Mouse (Mus musculus) spleen, adult 2 months (tissue): ENCODE data around the gene Jsrp1. TPM values are rescaled to one million over a fixed set of nuclear protein-coding genes. Genes with fewer than 3 reads are reported as not detected.

Experiments
- DNase-seq, 2 experiments: peaks; one replicate each; pipeline versions ENCODE4 v3.0.0 to v3.0.0-alpha.2; 2012 to 2021; ENCODE audit warnings: low spot score in 2 of 2, low read depth in 1 of 2
- H3K27ac ChIP-seq: fragments of 200-500 bp; 2 replicates; pipeline ENCODE4 v1.5.1; 2012; ENCODE audit warnings: low read length, inconsistent platforms; ENCODE audit not compliant: insufficient read depth
- H3K27me3 ChIP-seq: fragments of 200-500 bp; 2 replicates; pipeline ENCODE4 v1.6.1; 2012; ENCODE audit warnings: mild to moderate bottlenecking, moderate library complexity, low read length, inconsistent platforms; ENCODE audit not compliant: control insufficient read depth, insufficient read depth
- H3K36me3 ChIP-seq: fragments of 200-500 bp; 2 replicates; pipeline ENCODE4 v1.6.1; 2012; ENCODE audit warnings: mild to moderate bottlenecking, low read length, inconsistent platforms; ENCODE audit not compliant: control insufficient read depth, insufficient read depth
- H3K4me1 ChIP-seq: fragments of 200-500 bp; 2 replicates; pipeline ENCODE4 v1.6.1; 2011; ENCODE audit warnings: inconsistent platforms; ENCODE audit not compliant: control insufficient read depth, insufficient read depth, insufficient read length
- H3K4me3 ChIP-seq: fragments of 200-500 bp; 2 replicates; pipeline ENCODE4 v1.5.1; 2011; ENCODE audit warnings: mild to moderate bottlenecking, inconsistent platforms; ENCODE audit not compliant: insufficient read depth, insufficient read length; ENCODE audit errors: extremely low read depth
- CTCF ChIP-seq: fragments of 200-500 bp; IDR thresholded peaks from 2 replicates; pipeline ENCODE4 v1.5.1; 2011; ENCODE audit warnings: mild to moderate bottlenecking, inconsistent platforms; ENCODE audit not compliant: insufficient read depth, insufficient read length, insufficient replicate concordance; ENCODE audit errors: extremely low read depth
- POLR2A ChIP-seq: fragments of 200-500 bp; IDR thresholded peaks from 2 replicates; pipeline ENCODE4 v1.6.1; 2011; ENCODE audit warnings: low read depth, low read length, inconsistent platforms
- WGBS: fragments of 180-500 bp; shearing (Covaris S2); methylation state at CpG from one replicate; pipeline ENCODE4 v1.1.7; 2018; 5-methylcytosine and 5-hydroxymethylcytosine counted together
- polyA plus RNA-seq: library from polyadenylated mRNA; depleted of rRNA; stranded (reverse); fragments of >200 nt; gene quantifications from 2 replicates; pipeline ENCODE4 v1.2.3, GENCODE M21; 2012

The Jsrp1 gene
- polyA plus RNA-seq, 1 experiment, result not detected

- WGBS, result under 1% methylated on average over 74 of the region's 82 CpGs
- Histone ChIP-seq H3K27ac (peak within 1 kb of the TSS; percentile 91), H3K4me3 (peak within 1 kb of the TSS; percentile 91), H3K4me1 (peaks cover 14% of the 10 kb centered on the region; the same call in 1 of the 2 replicates), H3K36me3 (peaks cover 15% of the 10 kb centered on the region), H3K27me3 (no peaks in the 10 kb centered on the region)
- TF ChIP-seq CTCF, result no peak
- peak; percentile 71 for TF ChIP-seq POLR2A
- peak; percentile 98 to 100 for DNase-seq
These were observed 13.1 kb upstream of the Jsrp1 start, which contains the start of gene Oaz1 for GRCm38 (mm10) chr10:80826151-80827062. Gene Oaz1, plus strand, starts transcription at chr10:80826656.

- Histone ChIP-seq H3K4me3 (no peak overlapping the region), H3K4me1 (peaks cover 14% of the 10 kb centered on the region; the same call in 1 of the 2 replicates), H3K27me3 (no peaks in the 10 kb centered on the region), H3K27ac (peak overlapping the region; percentile 86), H3K36me3 (peaks cover 11% of the 10 kb centered on the region)
- DNase-seq, result no peak
- WGBS, result 35% methylated on average over 2 of the region's 2 CpGs
- TF ChIP-seq POLR2A (no peak), CTCF (no peak)
These were observed 11.5 kb upstream of the Jsrp1 start for GRCm38 (mm10) chr10:80824827-80825226.

- Histone ChIP-seq H3K36me3 (0 out of 2 replicates have a peak, but pooled peaks cover 3% of the 10 kb centered on the region), H3K27me3 (no peaks in the 10 kb centered on the region), H3K27ac (peak overlapping the region; percentile 86), H3K4me1 (peaks cover 14% of the 10 kb centered on the region; the same call in 1 of the 2 replicates), H3K4me3 (peak overlapping the region; percentile 21; the same call in 1 of the 2 replicates)
- no peak for DNase-seq
- 11% methylated on average over 8 of the region's 8 CpGs for WGBS
- no peak for TF ChIP-seq CTCF
- TF ChIP-seq POLR2A, result no peak
These were observed 10.7 kb upstream of the Jsrp1 start for GRCm38 (mm10) chr10:80823847-80824643.

GRCm38 (mm10) chr10:80823316-80823715, 10.0 kb upstream of the Jsrp1 start:
- H3K27me3 ChIP-seq, result no peaks in the 10 kb centered on the region
- 83% methylated on average over 1 of the region's 1 CpGs for WGBS
- H3K4me3 ChIP-seq, result no peak overlapping the region
- DNase-seq, result no peak
- H3K27ac ChIP-seq, result no peak overlapping the region
- TF ChIP-seq CTCF (no peak), POLR2A (no peak)
- H3K4me1 ChIP-seq, result peaks cover 14% of the 10 kb centered on the region; the same call in 1 of the 2 replicates
- H3K36me3 ChIP-seq, result no peaks in the 10 kb centered on the region

GRCm38 (mm10) chr10:80822528-80822927, 9.2 kb upstream of the Jsrp1 start:
- 83% methylated on average over 5 of the region's 5 CpGs for WGBS
- H3K4me3 ChIP-seq, result no peak overlapping the region
- peaks cover 11% of the 10 kb centered on the region; the same call in 1 of the 2 replicates for H3K4me1 ChIP-seq
- H3K27me3 ChIP-seq, result no peaks in the 10 kb centered on the region
- no peaks in the 10 kb centered on the region for H3K36me3 ChIP-seq
- TF ChIP-seq CTCF (no peak), POLR2A (no peak)
- no peak overlapping the region for H3K27ac ChIP-seq
- no peak for DNase-seq

GRCm38 (mm10) chr10:80821991-80822390, 8.7 kb upstream of the Jsrp1 start:
- Histone ChIP-seq H3K4me1 (peaks cover 11% of the 10 kb centered on the region; the same call in 1 of the 2 replicates), H3K36me3 (no peaks in the 10 kb centered on the region), H3K27ac (no peak overlapping the region), H3K4me3 (no peak overlapping the region), H3K27me3 (no peaks in the 10 kb centered on the region)
- TF ChIP-seq CTCF (peak; percentile 23; the same call in 1 of the 2 replicates), POLR2A (no peak)
- peak in 1 of 2 experiments; percentile 40 for DNase-seq
- 49% methylated on average over 2 of the region's 2 CpGs for WGBS
